Mouse (Mus musculus) embryo, embryonic 10.5 days (tissue): ENCODE results near the gene Tfip11.

ENCODE experiments used
- DNase-seq: peaks from one replicate; pipeline ENCODE4 v3.0.0-alpha.2; 2015; ENCODE audit warnings: low spot score

The Tfip11 gene

DNA sequence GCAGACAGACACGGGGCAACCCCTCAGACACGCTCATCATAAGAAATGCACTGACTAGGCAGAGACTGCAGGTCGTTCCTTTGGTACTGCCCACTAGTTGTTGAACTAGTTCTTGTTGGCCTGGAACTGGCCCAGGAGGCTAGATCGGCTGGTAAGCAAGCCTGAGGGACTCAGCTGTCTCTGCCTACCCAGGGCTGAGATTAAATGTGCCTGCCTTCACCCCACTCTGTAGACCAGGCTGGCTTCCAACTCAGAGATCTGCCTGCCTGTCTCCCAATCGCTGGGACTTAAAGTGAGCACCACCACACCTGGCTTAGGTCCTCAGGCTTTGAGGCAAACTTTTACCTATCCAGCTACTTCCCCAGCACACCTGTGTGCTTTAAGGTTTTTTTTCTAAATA lies 5.8 kb upstream of the Tfip11 start:
- DNase-seq: no peak

DNA sequence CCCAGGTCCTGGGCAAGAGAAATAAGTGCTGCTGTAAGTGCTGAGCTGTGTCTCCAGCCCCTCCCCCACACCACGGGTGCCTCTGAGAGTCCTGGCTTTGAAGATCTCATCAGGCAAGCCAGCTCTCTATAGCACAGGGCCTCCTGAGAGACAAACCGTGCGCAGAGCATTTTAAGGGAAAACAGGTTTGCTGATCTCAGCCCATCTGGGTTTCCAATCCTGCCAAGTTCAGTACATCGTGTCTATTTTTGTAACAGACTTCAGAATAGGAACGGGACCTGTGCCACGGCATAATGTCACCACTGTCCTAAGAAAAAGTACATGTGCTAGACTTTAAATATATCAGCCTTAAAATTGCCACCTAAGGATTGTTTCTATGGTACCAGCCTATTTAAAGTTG lies 5.2 kb upstream of the Tfip11 start:
- DNase-seq: no peak

DNA sequence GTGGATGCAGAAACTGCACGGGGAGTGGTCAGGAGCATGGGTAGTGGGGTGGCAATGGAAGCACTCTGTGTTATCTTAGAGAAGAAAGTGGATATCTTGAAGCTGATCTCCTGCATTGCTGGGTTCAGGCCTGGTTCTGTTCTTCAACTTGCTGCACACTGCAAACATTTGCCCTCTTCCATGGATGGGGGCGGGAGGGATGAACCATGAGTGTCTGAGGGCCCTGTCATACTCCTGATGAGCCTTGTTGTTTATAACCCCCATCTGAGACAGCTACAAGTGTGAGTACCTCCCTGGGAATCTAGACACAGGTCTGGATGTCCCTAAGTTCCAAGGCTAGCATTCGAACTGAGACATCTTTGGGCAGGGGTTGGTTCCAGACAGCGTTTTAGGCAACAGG lies 4.8 kb upstream of the Tfip11 start:
- no peak for DNase-seq

DNA sequence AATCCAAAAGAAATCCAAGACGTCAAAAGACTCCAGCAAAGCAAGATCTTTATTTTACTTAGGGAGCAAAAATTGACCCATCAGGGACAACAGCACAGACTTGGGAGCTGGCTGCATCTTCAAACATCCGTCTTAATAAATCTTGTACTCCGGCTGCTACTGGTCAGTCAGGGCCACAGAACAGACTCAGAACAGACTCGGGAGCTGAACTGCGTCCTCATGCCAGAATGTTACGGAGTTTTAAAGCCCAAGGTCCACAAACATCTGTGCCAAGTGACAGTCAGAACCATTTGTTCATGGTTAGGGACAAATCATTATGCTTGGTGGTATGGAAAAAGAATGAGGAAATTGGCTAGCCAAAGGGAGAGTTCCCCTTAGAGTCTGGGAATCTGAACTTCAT lies 2.9 kb upstream of the Tfip11 start:
- DNase-seq: no peak

DNA sequence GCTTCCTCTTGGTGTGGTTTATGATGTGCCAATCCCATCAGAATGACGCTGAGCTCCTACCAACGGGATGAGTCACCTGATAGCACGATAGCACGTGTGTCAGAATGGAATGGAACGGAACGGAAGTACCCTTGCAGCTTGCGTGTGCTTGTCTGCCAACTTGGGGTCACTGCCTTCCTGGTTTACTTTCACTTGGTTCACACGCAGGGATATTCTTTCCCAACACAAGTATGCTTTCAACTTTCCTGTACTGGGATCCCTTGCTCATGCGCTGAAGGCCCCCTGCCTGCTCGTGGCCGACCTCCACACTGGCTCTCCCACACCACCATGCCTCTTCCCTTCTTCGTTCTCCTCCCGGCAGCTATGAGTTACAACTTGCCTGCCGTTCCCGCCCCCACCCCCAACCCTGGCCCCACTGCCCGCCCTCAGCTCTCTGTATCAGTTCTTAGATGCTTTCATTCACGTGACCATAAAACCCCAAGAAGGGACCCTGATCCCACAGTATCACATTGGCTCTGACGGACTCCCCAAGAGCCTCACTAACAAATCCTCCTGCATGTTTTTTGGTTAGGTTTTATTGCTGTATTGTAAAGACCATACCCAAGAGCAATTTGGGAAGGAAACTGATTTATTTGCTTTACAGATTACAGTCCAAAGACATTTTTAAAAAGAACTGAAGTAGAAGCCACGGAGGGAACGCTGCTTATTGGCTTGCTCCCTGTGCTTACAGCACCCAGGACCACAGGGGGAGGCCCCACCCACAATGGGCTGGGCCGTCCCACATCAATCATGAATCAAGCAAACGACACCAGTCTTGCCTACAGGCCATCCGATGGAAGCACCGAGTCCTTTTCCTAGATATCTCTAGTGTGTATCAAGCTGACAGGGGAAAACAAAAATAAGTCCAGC lies 1.3 kb upstream of the Tfip11 start:
- peak; percentile 59 for DNase-seq

DNA sequence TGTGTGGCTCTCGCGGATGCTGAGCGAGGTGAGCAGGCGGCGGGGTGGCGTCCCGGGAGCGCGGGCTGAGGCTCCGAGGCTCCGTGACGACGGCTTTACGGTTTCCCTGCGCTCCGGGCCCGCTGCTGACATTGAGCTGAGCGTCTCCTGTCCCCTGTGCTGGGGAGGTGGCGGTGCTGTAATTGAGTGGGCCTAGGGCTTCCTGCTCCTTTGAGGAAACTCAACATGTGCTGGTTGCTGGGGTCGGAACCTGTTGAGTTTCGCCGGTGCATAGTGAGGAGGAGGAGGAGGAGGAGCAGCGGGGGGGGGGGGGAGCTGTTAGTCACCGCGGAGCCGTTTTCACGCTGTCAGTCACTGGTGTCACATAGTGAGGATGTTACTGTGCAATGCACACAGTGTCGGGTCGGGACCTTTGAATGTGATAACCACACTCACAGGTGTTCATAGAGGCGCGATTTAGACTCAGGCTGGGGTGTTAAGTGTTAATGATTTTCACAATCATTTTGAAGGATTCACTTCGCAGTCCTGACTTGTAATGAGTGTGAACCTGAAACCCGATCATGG lies 370 bp downstream of the Tfip11 start:
- peak; percentile 10 for DNase-seq

DNA sequence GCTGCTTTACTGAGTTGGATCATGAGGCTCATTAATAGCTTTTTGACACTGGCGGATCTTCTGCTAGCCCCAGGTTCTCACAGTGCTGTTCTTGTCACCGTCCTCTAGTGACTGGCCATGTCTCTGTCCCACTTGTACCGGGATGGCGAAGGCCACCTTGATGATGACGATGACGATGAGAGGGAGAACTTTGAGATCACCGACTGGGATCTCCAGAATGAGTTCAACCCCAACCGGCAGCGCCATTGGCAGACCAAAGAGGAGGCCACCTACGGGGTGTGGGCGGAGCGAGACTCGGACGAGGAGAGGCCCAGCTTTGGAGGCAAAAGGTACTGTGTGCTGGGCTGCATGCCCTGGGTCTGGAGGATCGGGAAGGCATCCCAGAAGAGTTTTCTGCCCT lies 1.7 kb downstream of the Tfip11 start:
- no peak for DNase-seq

DNA sequence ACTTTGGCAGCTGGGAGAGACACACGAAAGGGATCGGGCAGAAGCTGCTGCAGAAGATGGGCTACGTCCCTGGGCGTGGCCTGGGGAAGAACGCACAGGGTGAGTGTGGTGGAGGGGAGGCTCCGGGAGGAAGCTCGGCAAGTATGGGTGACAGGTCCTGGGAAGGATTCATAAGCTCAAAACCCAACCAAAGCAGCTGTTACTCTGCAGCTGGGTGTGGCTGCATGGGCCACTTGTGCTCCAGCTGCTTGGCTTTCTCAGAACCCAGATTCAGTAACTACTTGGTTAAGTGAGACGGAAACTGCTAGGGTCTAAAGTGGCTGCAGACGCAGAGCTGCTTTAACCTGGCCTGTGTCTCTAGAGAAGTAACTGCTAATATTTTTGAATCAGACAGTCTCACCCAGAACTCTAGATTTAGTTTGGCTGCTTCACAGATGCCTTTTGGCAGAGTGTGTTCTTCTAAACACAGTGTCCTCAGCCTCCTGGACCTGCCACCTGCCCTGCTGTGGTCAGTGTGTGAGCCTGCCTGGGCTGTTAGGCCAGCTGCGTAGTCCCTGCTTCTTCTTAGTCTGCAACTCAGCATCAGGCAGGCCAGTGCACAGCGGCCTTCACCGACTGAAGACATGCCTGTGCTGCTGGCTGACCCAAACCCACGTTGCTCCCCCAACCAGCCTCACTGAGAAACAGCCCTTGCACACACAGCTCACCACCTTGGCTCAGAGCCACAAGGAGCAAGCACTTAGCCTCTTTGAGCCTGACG lies 3.8 kb downstream of the Tfip11 start:
- DNase-seq: no peak

DNA sequence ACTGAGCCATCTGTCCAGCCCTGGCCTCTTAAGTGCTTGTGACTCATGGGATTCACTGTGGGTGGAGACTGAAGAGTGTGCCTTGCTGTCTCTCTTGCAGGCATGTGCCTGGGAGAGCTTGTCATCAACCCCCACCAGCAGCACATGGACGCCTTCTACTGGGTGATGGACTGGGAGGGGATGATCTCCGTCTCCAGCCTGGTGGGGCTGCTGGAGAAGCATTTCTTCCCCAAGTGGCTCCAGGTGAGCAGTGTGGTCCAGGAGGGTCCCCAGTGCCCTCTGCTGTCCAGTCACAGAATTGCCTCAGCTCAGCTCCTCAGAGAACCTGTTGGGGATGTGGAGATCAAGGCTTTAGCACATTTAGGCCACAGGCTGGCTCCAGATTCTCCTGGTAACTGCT lies 9.3 kb downstream of the Tfip11 start:
- peak; percentile 70 for DNase-seq

DNA sequence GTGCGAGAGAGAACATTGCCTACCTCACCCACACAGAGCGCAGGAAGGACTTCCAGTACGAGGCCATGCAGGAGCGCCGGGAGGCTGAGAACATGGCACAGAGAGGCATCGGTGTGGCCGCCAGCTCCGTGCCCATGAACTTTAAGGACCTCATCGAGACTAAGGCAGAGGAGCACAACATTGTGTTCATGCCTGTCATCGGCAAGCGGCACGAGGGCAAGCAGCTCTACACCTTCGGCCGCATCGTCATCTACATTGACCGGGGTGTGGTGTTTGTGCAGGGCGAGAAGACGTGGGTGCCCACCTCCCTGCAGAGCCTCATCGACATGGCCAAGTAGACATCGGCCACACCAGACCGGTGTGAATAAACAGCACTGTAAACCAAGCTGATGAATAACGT lies 10.8 kb downstream of the Tfip11 start:
- DNase-seq: no peak

DNA sequence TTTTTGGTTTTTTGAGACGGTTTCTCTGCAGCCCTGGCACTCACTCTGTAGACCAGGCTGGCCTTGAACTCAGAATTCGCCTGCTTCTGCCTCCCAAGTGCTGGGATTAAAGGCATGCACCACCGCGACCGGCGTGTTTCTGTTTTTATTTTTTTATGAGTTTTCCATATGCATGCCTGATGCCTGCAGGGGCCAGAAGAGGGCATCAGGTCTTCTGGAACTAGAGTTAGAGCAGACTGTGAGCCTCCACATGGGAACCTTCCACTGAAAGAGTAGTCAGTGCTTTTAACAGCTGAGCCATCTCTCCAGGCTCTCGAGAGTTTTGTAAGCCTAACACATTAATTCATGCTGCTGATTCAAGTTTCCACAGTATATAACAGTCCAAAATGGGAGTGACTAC lies 13.1 kb downstream of the Tfip11 start:
- DNase-seq: no peak

DNA sequence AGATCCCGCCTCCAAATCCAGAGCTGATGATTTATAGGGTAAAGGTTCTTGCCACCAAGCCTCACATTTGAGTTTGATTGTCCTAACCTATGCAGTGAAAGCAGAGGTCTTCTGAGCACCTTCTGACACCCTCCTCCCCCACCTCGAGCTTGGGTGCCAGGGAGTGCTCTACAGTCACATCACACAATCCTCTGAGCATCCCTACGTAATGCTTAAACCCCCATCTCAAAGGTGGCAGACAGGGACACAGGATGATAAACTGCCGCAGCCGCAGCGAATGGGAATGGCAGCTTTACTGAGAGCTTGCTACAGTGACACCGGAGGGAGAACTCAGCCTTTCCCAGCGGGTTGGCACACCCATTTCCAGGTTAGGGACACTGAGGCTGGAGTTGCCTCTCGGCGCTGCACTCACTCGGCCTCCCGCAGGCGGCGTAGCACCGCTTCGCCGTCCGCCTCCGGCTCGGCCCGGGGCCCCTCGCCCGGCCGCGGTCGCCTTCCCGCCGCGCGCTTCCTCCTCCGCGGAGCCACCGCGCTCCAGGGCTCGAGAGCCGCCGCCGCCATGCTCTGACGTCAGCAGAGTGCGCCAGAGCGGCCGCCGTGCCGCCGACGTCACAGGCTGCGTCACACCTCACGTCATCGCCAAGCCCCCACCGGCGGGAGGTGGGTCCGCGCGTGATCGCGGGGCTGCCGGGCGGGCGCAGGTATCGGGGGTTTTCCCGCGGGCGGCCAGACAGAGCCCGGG lies 16.5 kb downstream of the Tfip11 start, which contains the start of the genes Srrd and Hps4:
TSS of gene Srrd (minus strand) at position 578 of the 742 bp plus-strand sequence.
TSS of gene Hps4 (plus strand) at position 621 of the 742 bp plus-strand sequence.
- peak; percentile 85 for DNase-seq

DNA sequence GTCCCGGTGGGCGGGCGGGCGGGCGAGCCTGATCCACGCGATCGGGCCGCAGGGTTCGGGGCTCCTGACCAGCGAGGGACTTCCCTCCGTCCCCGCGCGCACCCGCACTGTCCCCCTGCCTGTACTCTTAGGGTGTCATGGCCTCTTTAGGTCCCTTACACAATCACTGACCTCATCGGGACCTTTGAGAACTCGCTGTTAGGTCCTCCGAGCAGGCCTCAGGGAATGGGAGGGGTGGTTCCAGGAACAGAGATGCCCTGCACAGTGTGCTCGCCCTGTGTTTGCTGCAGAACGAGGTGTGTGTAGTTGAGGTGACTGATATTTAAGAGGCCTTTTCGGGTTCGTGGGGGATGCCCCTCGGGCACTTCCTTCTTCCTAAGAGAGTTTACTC lies 17.0 kb downstream of the Tfip11 start:
- DNase-seq: peak; percentile 59

DNA sequence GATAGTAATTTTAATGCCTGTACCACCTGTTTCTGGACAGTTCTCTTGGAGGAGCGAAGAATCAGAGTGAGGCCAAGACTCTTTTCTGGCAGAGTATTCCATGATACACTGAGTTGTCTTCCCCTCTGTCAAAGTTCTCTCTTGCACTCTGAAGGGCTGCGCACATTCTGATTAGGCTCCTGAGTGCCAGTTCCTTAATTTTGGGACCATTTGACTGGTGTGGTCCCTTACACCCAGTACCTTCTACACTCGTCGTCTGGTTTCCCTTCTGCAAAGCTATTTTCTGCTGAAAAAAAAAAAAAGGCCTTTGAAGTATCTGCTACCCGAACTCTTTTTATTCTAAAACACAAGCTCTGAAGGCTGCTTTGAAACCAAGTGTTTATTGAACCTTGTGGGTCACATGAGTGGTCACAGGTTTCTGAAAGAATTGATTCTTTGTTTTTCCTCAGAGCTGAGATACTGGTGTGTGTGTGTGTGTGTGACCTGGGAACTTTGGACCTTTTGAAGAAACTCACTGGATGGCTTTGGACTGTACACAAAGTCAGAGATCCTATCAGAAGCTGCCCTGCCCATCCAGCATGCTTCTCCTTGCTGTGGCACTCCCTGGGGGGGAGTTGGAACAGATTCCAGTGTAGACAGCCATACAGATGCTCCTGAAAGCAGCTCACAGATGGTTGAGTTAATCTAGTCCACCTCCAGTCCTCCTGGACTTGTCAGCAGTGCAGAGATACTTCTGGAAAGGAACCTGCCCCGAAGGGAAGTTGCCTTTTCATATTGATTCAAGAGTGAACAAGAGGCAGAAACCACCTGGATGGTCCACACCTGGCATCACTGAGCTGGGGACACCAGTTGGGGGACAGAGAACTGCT lies 18.2 kb downstream of the Tfip11 start:
- no peak for DNase-seq

DNA sequence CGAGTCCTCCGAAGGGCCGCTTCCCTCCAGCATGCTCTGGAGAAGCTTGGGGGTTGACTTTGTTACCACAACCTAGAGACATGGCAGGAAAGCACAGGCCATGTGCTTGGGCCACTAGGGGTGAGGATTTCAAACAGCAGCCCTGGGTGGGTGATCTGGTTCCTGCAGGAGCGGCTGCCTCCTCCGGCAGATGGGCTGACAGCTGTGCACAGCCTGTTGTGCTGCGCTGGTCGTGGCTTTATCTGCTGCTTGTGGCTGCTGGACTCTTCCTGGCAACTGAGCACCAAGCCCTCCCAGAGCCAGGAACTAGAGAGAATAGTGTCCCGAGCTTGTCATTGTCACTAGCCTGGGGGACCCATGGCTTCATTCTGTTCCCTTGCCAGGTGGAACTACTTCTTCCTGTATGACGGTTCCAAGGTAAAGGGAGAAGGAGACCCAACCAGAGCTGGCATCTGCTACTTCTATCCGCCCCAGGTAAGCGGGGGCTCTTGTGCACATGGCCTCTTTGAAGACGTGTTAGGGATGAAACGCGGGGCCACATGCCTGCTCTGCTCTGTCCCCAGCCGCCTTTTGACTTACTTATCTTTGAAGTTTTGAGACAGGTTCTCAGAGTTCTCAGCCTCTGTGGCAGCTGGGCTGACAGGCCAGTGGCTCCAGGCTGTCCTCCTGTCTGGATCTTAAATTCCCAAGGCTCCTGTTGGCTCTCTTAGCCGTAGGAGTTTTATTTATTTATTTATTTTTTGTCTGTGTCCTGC lies 20.2 kb downstream of the Tfip11 start:
- no peak for DNase-seq

DNA sequence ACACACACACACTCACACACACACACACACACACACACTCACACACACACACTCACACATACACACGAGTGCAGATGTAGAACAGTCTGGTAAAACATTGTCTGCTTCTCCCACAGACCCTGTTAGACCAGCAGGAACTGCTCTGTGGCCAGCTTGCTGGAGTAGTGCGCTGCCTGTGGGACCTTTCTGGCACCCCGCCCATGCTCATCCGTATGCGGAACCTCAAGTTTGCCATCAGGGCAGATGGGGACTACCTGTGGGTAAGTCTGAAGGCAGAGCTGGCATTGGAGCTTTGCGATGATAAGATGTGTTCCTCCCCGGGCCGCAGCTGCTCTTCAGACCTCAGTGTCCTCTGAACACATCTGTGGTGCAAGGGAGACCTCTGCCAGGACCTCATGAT lies 23.0 kb downstream of the Tfip11 start:
- no peak for DNase-seq

DNA sequence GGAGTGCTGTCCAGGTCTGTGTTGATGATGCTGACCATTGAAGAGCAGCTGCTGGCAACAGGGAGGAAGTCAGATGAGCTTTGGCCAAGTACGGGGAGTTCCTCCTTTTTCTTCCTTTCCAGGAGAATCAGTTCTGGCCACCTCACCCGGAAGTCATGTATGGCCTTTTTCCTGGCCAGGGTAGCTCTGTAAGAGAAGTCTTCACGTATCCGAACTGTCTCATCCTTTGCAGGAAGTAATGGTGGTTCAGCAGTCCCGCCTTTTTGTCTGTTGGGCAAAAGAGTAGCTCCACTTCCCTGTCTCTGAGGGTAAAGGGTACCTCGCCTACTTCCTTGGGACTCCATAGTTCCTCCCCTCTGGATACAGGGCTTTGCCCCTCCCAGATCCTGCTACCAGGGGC lies 29.3 kb downstream of the Tfip11 start:
- DNase-seq: no peak

DNA sequence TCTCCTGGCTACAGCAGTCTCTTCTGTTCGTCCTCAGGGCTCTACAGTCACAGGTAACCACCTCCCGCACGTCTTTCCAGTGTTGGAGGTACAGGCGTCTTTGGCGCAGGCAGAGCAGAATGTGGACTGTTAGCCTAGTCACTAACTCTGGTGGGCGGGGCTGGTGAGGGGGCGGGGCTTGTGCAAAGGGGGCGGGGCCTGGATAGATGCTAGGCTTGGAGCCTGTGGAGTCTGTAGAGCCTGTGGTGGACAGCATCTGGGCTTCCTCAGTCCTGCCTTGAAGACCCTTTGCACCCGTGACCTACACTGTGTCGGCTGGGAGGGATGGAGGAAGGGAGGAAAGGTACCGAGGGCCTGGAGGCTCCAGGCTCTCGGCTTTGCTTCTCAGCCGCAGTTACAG lies 29.8 kb downstream of the Tfip11 start, which contains the start of gene Gm6583:
TSS of gene Gm6583 (minus strand) at position 124 of the 400 bp plus-strand sequence.
- no peak for DNase-seq

DNA sequence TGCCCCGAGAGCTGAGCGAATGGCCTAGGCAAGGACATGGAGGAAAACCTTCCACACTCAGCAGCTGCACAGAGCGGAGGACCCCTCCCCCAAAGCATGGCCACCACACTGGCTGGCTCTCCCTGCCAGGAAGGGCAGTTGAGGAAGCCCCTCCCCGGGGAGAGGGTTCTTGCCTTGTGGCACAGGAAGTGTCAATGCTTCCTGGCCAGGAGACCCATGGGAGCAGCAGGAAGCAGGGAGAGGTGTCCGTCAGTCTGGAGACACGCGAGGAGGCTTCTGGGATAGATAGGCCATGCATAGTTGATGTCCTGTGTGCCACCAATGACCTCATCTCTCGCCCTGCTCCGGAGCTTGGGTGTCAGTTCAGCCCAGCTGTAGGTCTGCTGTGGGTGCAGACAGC lies 30.2 kb downstream of the Tfip11 start:
- DNase-seq: no peak

DNA sequence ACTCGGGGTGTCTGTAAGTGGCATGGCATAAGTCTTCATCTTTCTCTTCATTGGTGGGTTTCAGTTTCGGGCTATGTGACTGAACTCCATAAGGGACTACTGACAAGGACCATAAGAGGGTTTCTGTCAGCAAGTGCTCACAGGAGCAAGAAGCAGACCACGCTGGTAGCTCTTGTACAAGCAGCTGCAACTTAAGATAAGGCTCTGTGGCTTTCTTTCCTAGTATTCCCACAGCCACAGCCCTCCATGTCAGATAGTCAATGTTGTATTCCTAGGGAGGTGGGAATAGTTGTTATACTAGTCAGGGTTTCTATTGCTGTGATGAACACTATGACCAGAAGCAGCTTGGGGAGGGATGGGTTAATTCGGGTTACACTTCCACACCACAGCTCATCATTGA lies 33.4 kb downstream of the Tfip11 start:
- DNase-seq: no peak
